Mouse (Mus musculus): ENCODE results near the gene Hus1. TPM values are rescaled to one million over a fixed set of nuclear protein-coding genes. Genes with fewer than 3 reads are reported as not detected.

Hus1 gene
- 1.4 and 1.8 TPM in 2 replicates for polyA plus RNA-seq (2012; rRNA removed)

DNA sequence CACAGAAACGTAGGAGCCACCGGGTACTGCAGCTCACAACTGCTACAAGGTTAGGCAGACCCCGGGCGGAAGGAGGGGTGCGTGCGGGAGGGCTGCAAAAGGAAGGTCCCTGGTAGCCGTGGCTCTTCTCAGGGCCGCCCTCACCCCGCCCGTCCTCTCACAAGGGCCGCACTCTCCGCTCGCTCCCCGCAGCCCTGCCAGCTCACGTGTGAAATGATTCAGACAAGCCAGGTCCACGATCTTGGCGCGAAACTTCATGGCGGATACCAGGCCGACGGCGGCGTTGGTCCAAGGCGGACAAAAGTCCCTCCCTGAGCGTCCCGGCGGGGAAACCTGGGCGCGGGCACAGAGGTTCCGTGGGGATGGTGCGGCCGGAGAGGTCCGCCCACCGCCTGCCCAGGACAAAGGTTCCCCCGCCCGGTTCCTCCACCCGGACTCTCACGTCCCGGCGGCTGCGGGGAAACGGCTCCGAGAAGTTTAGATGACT, at the start of gene Hus1:
TSS of gene Hus1 (minus strand) at position 339 of the 487 bp plus-strand sequence.

GRCm38 (mm10) chr11:9048703-9049060, 37.7 kb upstream of the Hus1 start, which contains the start of gene Sun3:
Gene Sun3 (minus strand): TSS chr11:9048991.

DNA sequence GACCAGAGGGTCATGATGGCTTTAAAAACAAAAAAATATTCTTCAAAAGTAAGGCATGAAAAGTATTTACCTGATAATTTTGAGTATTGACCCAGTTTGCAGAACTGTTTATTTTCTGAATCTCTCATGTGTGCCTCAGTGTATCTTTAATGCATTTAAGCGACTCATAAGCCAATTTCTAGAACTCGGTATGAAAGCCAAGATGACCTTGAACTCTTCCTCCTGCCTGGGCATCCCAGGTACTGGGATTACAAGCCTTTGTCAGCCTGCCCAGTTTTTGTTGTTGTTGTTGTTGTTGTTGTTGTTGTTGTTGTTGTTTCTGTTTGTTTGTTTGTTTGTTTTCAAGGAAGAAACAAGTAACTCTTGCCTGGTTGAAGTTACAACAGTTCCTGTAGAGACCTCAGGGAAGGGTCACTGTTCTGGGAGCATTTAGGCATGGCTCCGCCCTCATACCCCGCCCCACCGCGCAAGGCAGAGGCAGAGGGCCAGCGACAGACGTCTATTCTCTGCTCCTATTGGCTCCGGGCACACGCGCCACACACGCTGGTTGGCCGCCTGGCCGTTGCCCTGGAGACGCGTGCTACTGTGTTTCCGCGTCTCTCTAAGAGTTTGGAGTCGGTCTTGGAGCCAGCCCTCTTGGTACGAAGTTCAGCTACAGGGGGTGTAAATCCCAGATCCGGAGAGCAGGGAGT, 37.2 kb upstream of the Hus1 start, which contains the start of gene Gm11992:
TSS of gene Gm11992 (plus strand) at position 584 of the 692 bp plus-strand sequence.

GRCm38 (mm10) chr11:8973166-8973565, 37.8 kb downstream of the Hus1 start, which contains the start of gene Pkd1l1:
Gene Pkd1l1 (minus strand): TSS chr11:8973266.

Other genes with a start within 250 kb of the Hus1 start
- gene Pkd1l1, start 37.9 kb downstream of the Hus1 start, polyA plus RNA-seq (2012; rRNA removed): 0.01 and 0.08 TPM in 2 replicates
- gene Gm11992, start 37.4 kb upstream of the Hus1 start, polyA plus RNA-seq (2012; rRNA removed): 1.0 and 1.2 TPM in 2 replicates
- gene Sun3, start 37.8 kb upstream of the Hus1 start, polyA plus RNA-seq (2012; rRNA removed): 0.08 TPM in 1 of 2 replicates, not detected in the other
- gene Upp1, start 106.9 kb upstream of the Hus1 start, polyA plus RNA-seq (2012; rRNA removed): 26.6 and 32.0 TPM in 2 replicates
- not detected in 2 replicates for gene Abca13, start 180.8 kb upstream of the Hus1 start, polyA plus RNA-seq (2012; rRNA removed)

Measured in stomach, adult 2 months (tissue).